Mouse (Mus musculus) intestine, embryonic 16.5 days (tissue): ENCODE measurements at regions not wholly inside any gene's neighbourhood (a gene's known extent, or its start where the extent isn't known, plus 50 kb on each side); places are given as distances from the start of the nearest gene placed in this dataset.

Experiments
- ATAC-seq: fragments of 200-750 bp; cut with Nextera tagmentation; 2 replicates; pipeline ENCODE4 v1.8.0; 2017; ENCODE audit warnings: moderate TSS enrichment, moderate library complexity
- H3K27ac ChIP-seq: fragments of 300-500 bp; sonication (generic); 2 replicates; pipeline ENCODE4 v1.5.1; 2014; ENCODE audit warnings: mild to moderate bottlenecking, low read length
- H3K27me3 ChIP-seq: fragments of 300-500 bp; sonication (generic); replicated peaks from 2 replicates; pipeline ENCODE4 v1.6.1; 2014; ENCODE audit warnings: low read length, control low read depth, mixed read lengths; ENCODE audit not compliant: control insufficient read depth, insufficient read depth
- H3K36me3 ChIP-seq: fragments of 300-500 bp; sonication (generic); 2 replicates; pipeline ENCODE4 v1.6.1; 2014; ENCODE audit warnings: low read length, control low read depth; ENCODE audit not compliant: control insufficient read depth, insufficient read depth
- H3K4me1 ChIP-seq: fragments of 300-500 bp; sonication (generic); 2 replicates; pipeline ENCODE4 v1.6.1; 2014; ENCODE audit warnings: low read length, control low read depth, mixed read lengths; ENCODE audit not compliant: control insufficient read depth, insufficient read depth
- H3K4me2 ChIP-seq: fragments of 300-500 bp; sonication (generic); 2 replicates; pipeline ENCODE4 v1.6.1; 2014; ENCODE audit warnings: low read depth, low read length, control low read depth
- H3K4me3 ChIP-seq: fragments of 300-500 bp; sonication (generic); 2 replicates; pipeline ENCODE4 v1.5.1; 2014; ENCODE audit warnings: mild to moderate bottlenecking, low read length
- H3K9ac ChIP-seq: fragments of 300-500 bp; sonication (generic); 2 replicates; pipeline ENCODE4 v1.6.1; 2014; ENCODE audit warnings: low read depth, low read length
- H3K9me3 ChIP-seq: fragments of 300-500 bp; sonication (generic); 2 replicates; pipeline ENCODE4 v1.6.1; 2016; ENCODE audit warnings: low read length, control low read depth; ENCODE audit not compliant: control insufficient read depth
- WGBS: fragments of 180-500 bp; shearing (Covaris S2); extraction: QIAGEN DNeasy Blood & Tissue Kit; methylation state at CpG from one replicate; pipeline ENCODE4 v1.1.7; 2014; 5-methylcytosine and 5-hydroxymethylcytosine counted together

DNA sequence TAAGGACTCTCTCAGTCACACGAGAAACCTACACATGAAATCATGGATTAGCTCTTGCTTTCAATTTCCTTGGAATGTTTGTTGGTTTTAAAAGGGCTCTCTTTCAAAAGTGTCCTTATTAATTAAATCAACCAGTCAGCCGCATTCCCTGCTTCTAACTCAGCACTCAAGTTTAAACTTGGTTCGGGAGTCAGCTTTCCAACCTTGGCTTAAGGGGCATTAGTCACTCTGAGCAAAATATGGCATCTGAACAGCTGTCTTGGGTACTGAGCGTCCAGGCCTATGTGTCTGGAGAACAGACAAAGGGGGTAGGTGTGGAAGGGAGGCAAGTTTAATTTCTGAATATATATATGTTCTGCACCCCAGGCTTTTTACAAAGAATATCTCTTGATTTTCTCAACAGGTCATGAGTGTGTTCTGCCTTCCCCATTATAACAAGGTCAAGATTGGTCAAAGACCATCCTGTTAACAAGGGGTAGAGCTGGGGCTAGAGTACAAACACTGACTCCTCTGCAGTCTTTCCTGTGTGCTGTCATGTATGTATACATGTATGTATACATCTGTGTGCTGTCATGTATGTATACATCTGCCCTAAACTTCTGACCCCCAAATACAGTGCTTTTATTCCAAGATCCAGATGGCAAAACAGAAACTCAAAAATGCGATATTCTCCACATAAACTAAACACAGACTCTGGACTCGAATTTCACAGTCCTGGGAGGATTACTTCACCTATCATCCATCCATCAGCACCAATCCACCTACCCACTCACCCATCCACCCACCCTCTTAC, 106.8 kb upstream of the Jun start:
- no peak overlapping the region for H3K4me3 ChIP-seq
- no peak for ATAC-seq
- H3K27me3 ChIP-seq: no peaks in the 10 kb centered on the region
- H3K36me3 ChIP-seq: no peaks in the 10 kb centered on the region
- H3K9ac ChIP-seq: no peak overlapping the region
- H3K4me1 ChIP-seq: peaks cover 31% of the 10 kb centered on the region
- H3K27ac ChIP-seq: no peak overlapping the region
- 60% methylated on average over 6 of the region's 6 CpGs for WGBS
- no peak overlapping the region for H3K4me2 ChIP-seq
- H3K9me3 ChIP-seq: no peaks in the 10 kb centered on the region

DNA sequence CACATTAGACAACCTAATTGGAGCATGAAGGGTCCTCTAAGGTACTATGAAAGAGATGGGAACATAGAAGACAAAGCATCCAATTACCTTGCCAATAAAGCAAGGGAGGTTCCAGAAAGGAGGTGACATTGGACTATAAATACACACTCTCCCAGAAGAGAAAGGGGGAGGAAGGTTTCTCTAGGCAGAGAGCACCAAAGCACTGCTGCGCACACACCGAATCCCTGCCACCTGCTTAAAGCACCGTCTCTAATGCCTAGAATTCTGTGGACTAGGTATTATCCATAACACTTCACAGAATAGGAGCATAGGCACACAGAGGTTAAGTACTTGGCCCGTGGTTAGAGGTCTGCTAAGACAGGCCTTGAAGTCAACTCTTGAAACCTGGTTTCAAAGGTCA, 107.8 kb upstream of the Jun start:
- WGBS: 72% methylated on average over 4 of the region's 4 CpGs
- Histone ChIP-seq H3K9me3 (no peaks in the 10 kb centered on the region), H3K36me3 (no peaks in the 10 kb centered on the region), H3K4me1 (peaks cover 25% of the 10 kb centered on the region), H3K9ac (no peak overlapping the region), H3K27ac (peak overlapping the region; percentile 34; the same call in 1 of the 2 replicates), H3K4me2 (no peak overlapping the region), H3K4me3 (no peak overlapping the region), H3K27me3 (no peaks in the 10 kb centered on the region)
- no peak for ATAC-seq

- Histone ChIP-seq H3K4me3 (peak overlapping the region; percentile 58; the same call in 1 of the 2 replicates), H3K36me3 (no peaks in the 10 kb centered on the region), H3K27ac (peak overlapping the region; percentile 97), H3K27me3 (no peaks in the 10 kb centered on the region), H3K4me1 (peaks cover 25% of the 10 kb centered on the region), H3K9me3 (no peaks in the 10 kb centered on the region), H3K4me2 (peak overlapping the region; percentile 78), H3K9ac (0 out of 2 replicates have a peak overlapping the region, but pooled peaks have one; percentile 79)
- 77% methylated on average over 3 of the region's 3 CpGs for WGBS
- no peak for ATAC-seq
These were observed 108.4 kb upstream of the Jun start for GRCm38 (mm10) chr4:95160465-95160864.

DNA sequence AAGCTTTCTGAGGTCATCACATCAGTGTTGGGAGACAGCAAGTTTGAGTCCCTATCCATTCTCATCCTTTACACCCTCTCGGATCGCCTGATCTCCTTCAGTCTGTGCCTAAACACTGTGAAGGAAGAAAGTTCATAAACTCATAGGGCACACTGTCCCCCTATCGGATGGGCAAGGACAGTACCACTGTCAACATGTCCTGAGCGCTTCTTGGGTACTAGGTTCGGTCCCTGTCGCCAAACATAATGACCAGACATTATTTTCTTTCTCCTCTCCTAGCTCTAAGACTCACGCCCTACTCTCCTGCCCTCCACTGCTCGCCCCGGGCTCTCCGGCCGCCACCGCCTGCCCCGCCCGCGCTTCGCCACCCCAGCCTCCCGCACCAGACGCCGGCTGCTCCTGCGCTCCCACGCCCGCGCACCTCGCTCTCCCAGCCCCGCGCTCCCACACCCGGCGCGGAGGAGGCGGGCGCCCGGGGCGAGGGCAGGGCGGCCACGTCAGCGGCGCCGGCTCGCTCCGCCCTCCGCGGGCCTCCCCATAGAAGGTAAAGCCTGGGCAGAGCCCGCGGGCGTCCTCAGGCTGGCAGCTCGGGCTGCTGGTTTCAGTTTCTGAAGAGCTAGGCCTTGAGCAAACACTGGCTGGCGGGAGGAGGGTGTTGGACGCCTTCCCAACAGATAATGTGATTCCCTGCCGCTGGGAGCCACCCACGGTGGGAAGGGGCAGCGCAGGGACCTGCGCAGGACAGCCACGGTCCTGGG, 109.1 kb upstream of the Jun start:
- WGBS: 2% methylated on average over 53 of the region's 53 CpGs
- peak; percentile 96 for ATAC-seq
- H3K27ac ChIP-seq: peak overlapping the region; percentile 97

DNA sequence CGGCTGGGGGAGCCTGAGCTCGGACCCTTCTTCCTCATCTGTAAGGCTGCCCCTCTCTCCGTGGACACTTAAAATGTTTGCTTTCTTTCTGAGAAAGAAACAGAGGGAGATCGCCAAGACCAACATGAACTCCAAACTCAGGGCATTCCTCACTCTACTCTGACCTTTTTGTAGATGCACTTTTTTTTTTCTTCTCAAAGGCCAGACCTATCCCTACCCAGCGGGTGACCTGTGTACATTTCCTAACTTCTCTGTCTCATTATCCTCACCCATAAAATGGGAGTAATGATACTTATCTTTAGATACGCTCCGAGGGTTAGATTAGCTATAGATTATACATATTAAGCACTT, 109.6 kb upstream of the Jun start:
- Histone ChIP-seq H3K9me3 (no peaks in the 10 kb centered on the region), H3K36me3 (no peaks in the 10 kb centered on the region), H3K4me2 (peak overlapping the region; percentile 78), H3K4me3 (peak overlapping the region; percentile 58), H3K27me3 (no peaks in the 10 kb centered on the region), H3K9ac (peak overlapping the region; percentile 79), H3K4me1 (peaks cover 17% of the 10 kb centered on the region), H3K27ac (peak overlapping the region; percentile 97)
- 14% methylated on average over 7 of the region's 7 CpGs for WGBS
- peak; percentile 32 for ATAC-seq

More for the DNA sequence above, 109.1 kb upstream of the Jun start:
- Histone ChIP-seq H3K9me3 (no peaks in the 10 kb centered on the region), H3K4me1 (peaks cover 21% of the 10 kb centered on the region), H3K36me3 (no peaks in the 10 kb centered on the region), H3K4me2 (peak overlapping the region; percentile 78), H3K9ac (peak overlapping the region; percentile 79), H3K27me3 (no peaks in the 10 kb centered on the region), H3K4me3 (peak overlapping the region; percentile 58)

DNA sequence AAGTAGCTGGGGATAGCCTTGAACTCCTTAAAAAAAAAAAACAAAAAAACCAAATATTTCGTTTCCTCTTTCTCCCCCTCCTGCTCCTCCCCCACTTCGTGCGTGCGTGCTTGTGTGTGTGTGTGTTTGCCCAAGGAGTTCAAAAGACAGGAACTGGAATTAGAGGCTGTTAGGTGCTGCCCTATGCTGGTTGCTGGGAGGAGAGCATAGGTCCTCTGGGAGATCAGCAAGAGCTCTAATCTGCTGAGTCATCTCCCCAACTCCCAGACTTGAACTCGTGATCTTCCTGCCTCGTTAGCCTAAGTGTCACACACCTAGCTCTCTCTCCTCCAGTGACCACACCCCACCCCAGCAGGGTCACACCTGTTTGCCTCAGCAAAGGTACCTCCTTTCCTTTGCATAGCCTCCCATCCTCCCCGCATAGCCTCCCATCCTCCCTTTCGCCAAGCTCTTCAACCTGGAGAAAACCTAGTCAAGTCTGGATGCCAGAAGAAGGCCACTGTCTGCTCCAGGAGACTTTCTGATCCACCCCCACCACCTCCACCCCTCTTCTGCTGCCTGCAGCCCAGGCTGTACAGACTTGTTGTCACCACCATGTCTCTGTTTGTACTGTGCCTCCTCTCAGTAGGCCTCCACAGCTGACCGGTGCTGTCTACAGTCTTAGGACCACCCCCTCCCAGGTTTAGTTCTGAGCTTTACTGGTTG, 110.5 kb upstream of the Jun start:
- H3K4me3 ChIP-seq: no peak overlapping the region
- peaks cover 11% of the 10 kb centered on the region for H3K4me1 ChIP-seq
- WGBS: 59% methylated on average over 9 of the region's 9 CpGs
- H3K9me3 ChIP-seq: no peaks in the 10 kb centered on the region
- H3K27ac ChIP-seq: no peak overlapping the region
- no peak overlapping the region for H3K4me2 ChIP-seq
- H3K27me3 ChIP-seq: no peaks in the 10 kb centered on the region
- no peak overlapping the region for H3K9ac ChIP-seq
- ATAC-seq: no peak
- H3K36me3 ChIP-seq: no peaks in the 10 kb centered on the region

- Histone ChIP-seq H3K4me2 (no peak overlapping the region), H3K9me3 (no peaks in the 10 kb centered on the region), H3K4me3 (no peak overlapping the region), H3K27me3 (no peaks in the 10 kb centered on the region), H3K9ac (no peak overlapping the region), H3K4me1 (peaks cover 11% of the 10 kb centered on the region), H3K36me3 (no peaks in the 10 kb centered on the region), H3K27ac (no peak overlapping the region)
- WGBS: 67% methylated on average over 4 of the region's 4 CpGs
- ATAC-seq: no peak
These were observed 111.4 kb upstream of the Jun start for GRCm38 (mm10) chr4:95163403-95163802.

DNA sequence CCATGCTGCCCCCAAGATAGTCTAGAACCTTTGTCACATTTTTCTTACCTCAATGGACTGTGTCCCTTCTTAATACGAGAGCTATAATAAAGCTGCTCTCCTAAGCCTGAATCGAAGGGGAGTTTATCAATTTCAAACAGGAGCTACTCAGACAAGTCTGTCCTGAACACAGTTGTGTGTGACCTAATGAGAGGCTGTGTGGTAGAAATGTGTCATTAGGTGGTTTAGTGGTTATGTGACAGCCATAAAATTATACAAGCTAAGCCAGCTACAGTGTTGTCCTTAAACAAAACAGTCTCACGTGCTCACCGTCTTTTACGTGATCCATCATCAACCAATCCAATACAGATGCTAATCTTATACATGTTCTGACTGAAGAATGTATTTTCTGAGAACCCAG, 114.5 kb upstream of the Jun start:
- no peak overlapping the region for H3K9ac ChIP-seq
- 59% methylated on average over 5 of the region's 5 CpGs for WGBS
- H3K9me3 ChIP-seq: no peaks in the 10 kb centered on the region
- H3K36me3 ChIP-seq: no peaks in the 10 kb centered on the region
- no peak for ATAC-seq
- no peak overlapping the region for H3K4me3 ChIP-seq
- H3K27ac ChIP-seq: no peak overlapping the region
- peaks cover 5% of the 10 kb centered on the region; the same call in 1 of the 2 replicates for H3K4me1 ChIP-seq
- no peak overlapping the region for H3K4me2 ChIP-seq
- H3K27me3 ChIP-seq: no peaks in the 10 kb centered on the region

GRCm38 (mm10) chr4:95167216-95167615, 115.2 kb upstream of the Jun start:
- H3K27me3 ChIP-seq: no peaks in the 10 kb centered on the region
- WGBS: 94% methylated on average over 1 of the region's 1 CpGs
- no peak overlapping the region for H3K27ac ChIP-seq
- no peak overlapping the region for H3K9ac ChIP-seq
- no peak overlapping the region for H3K4me3 ChIP-seq
- H3K36me3 ChIP-seq: no peaks in the 10 kb centered on the region
- no peak for ATAC-seq
- no peaks in the 10 kb centered on the region for H3K9me3 ChIP-seq
- no peak overlapping the region for H3K4me2 ChIP-seq
- peaks cover 5% of the 10 kb centered on the region; the same call in 1 of the 2 replicates for H3K4me1 ChIP-seq
